Mouse (Mus musculus) stomach, embryonic 14.5 days (tissue): ENCODE results near the gene Lhfpl3. TPM values are rescaled to one million over a fixed set of nuclear protein-coding genes. Genes with fewer than 3 reads are reported as not detected.
A peak's percentile ranks its signal among the peaks of the same experiment; 100 is the strongest.

ENCODE experiments used
- ATAC-seq: fragments of 200-750 bp; cut with Nextera tagmentation; 2 replicates; pipeline ENCODE4 v1.8.0; 2017; ENCODE audit warnings: low read depth, moderate TSS enrichment; ENCODE audit not compliant: insufficient number of reproducible peaks, insufficient read depth, low FRiP score
- H3K27ac ChIP-seq: fragments of 300-500 bp; sonication (generic); 2 replicates; pipeline ENCODE4 v1.5.1; 2014; ENCODE audit warnings: mild to moderate bottlenecking, low read length, moderate library complexity, mixed read lengths
- H3K27me3 ChIP-seq: fragments of 300-500 bp; sonication (generic); 2 replicates; pipeline ENCODE4 v1.6.1; 2014; ENCODE audit warnings: low read length, control low read depth, mixed read lengths; ENCODE audit not compliant: control insufficient read depth, insufficient read depth
- H3K36me3 ChIP-seq: fragments of 300-500 bp; sonication (generic); 2 replicates; pipeline ENCODE4 v1.6.1; 2014; ENCODE audit warnings: mild to moderate bottlenecking, control low read depth, low read length, moderate library complexity, mixed read lengths; ENCODE audit not compliant: control insufficient read depth, insufficient read depth
- H3K4me1 ChIP-seq: fragments of 300-500 bp; sonication (generic); 2 replicates; pipeline ENCODE4 v1.6.1; 2014; ENCODE audit warnings: low read length, control low read depth, mixed read lengths; ENCODE audit not compliant: control insufficient read depth, insufficient read depth
- H3K4me2 ChIP-seq: fragments of 300-500 bp; sonication (generic); replicated peaks from 2 replicates; pipeline ENCODE4 v1.6.1; 2014; ENCODE audit warnings: low read depth, low read length, control low read depth
- H3K4me3 ChIP-seq: fragments of 300-500 bp; sonication (generic); 2 replicates; pipeline ENCODE4 v1.5.1; 2014; ENCODE audit warnings: low read depth, low read length, control low read depth
- H3K9ac ChIP-seq: fragments of 300-500 bp; sonication (generic); replicated peaks from 2 replicates; pipeline ENCODE4 v1.6.1; 2014; ENCODE audit warnings: low read depth, mild to moderate bottlenecking, control low read depth, low read length, moderate library complexity, mixed read lengths
- H3K9me3 ChIP-seq: fragments of 300-500 bp; sonication (generic); 2 replicates; pipeline ENCODE4 v1.6.1; 2016; ENCODE audit warnings: low read depth, low read length, control low read depth; ENCODE audit not compliant: control insufficient read depth
- WGBS: fragments of 180-500 bp; shearing (Covaris S2); extraction: QIAGEN DNeasy Blood & Tissue Kit; methylation state at CpG from one replicate; pipeline ENCODE4 v1.1.7; 2014; 5-methylcytosine and 5-hydroxymethylcytosine counted together
- polyA plus RNA-seq: library from polyadenylated mRNA; unstranded; fragments of >200 nt; fragmentation: Nextera tagmentation; extraction: Ambion mirVana; gene quantifications from 2 replicates; pipeline ENCODE4 v1.2.1, GENCODE M21; 2014

The Lhfpl3 gene
- polyA plus RNA-seq, 1 experiment from 2014 or later = 0.46 TPM

GRCm38 (mm10) chr5:23114249-23114648 is 368.4 kb downstream of the Lhfpl3 start:
- Histone ChIP-seq H3K27ac (no peak overlapping the region), H3K4me1 (no peaks in the 10 kb centered on the region), H3K27me3 (no peaks in the 10 kb centered on the region), H3K4me2 (no peak overlapping the region), H3K4me3 (no peak overlapping the region), H3K36me3 (no peaks in the 10 kb centered on the region), H3K9ac (no peak overlapping the region), H3K9me3 (no peaks in the 10 kb centered on the region)
- 95% methylated on average over 4 of the region's 4 CpGs for WGBS
- ATAC-seq = no peak

- no peaks in the 10 kb centered on the region for H3K36me3 ChIP-seq
- no peaks in the 10 kb centered on the region for H3K4me1 ChIP-seq
- no peak overlapping the region for H3K27ac ChIP-seq
- ATAC-seq = no peak
- H3K27me3 ChIP-seq = no peaks in the 10 kb centered on the region
- no peak overlapping the region for H3K4me2 ChIP-seq
- WGBS = 60% methylated on average over 2 of the region's 2 CpGs
- no peak overlapping the region for H3K9ac ChIP-seq
- no peaks in the 10 kb centered on the region for H3K9me3 ChIP-seq
- no peak overlapping the region for H3K4me3 ChIP-seq
Observed at GRCm38 (mm10) chr5:23126851-23127250, 381.0 kb downstream of the Lhfpl3 start.

DNA sequence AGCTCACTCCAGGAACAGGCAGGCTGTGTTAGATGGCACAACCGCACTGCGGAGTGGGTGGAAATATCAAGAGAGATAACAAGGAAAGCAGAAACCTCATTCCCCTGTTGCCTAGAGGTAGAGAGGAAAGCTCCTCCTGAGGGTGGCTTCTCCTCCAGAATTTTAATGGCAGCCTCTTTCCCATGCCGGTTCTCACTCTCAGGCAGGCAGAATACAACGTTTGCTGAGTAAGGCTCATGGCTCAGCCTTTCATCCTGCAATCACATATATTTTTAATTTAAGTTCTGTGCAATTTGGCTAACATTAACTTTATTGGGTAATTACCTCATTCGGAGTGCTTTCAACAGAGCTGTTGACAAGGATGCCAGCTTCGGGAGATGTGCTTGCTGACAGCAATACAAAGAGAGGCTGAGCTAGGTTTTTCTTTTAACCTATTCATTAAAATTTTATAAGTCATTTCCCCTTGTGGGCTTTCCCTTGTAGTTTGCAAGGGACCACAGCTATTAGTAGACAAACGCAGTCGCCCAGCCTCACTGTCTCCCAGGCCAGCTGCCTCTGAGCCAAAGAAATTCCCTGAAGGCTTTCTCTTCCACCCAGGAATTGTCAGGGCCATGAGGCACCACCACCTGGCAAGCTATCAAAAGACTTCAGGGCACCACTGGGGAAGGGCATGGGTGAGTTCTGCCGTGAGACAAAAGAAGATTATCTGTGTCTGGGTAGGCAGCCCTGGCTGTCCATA is 394.5 kb downstream of the Lhfpl3 start:
- Histone ChIP-seq H3K36me3 (no peaks in the 10 kb centered on the region), H3K9me3 (no peaks in the 10 kb centered on the region), H3K4me1 (no peaks in the 10 kb centered on the region), H3K4me2 (no peak overlapping the region), H3K27ac (no peak overlapping the region), H3K27me3 (no peaks in the 10 kb centered on the region), H3K4me3 (no peak overlapping the region), H3K9ac (no peak overlapping the region)
- 84% methylated on average over 9 of the region's 9 CpGs for WGBS
- no peak for ATAC-seq

DNA sequence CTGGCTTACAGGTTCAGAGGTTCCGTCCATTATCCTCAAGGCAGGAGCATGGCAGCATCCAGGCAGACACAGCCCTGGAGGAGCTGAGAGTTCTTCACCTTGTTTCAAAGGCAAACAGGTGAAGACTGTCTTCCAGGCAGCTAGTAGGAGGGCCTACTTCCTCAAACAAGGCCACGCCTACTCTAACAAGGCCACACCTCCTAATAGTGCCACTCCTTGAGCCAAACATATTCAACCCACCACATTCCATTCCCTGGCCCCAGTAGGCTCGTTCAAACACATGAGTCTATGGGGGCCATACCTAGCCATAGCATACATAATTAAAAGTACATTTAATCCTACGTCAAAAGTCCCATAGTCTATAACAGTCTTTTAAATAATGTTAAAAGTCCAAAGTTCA is 407.4 kb downstream of the Lhfpl3 start:
- WGBS = 71% methylated on average over 4 of the region's 4 CpGs
- Histone ChIP-seq H3K9me3 (no peaks in the 10 kb centered on the region), H3K27me3 (no peaks in the 10 kb centered on the region), H3K9ac (no peak overlapping the region), H3K27ac (no peak overlapping the region), H3K36me3 (no peaks in the 10 kb centered on the region), H3K4me2 (no peak overlapping the region), H3K4me1 (no peaks in the 10 kb centered on the region), H3K4me3 (no peak overlapping the region)
- ATAC-seq = 0 out of 2 replicates have a peak, but pooled peaks have one; percentile 37

DNA sequence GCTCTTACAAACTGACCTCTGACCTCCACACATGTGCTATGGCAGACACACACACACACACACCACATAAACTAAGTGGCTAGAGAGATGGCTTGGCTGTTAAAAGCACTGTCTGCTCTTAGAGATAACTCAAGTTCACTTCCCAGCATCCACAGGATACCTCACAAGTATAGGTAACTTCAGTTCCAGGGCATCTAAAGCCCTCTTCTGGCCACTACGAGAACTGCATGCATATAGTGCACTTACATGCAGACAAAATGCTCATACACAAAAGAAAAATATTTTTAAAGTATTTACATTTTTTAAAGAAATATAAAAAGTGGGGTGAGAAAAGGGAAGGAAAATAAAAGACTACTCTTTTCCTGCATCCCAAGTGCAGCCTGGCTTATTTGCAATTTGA is 408.6 kb downstream of the Lhfpl3 start:
- 94% methylated on average over 1 of the region's 1 CpGs for WGBS
- Histone ChIP-seq H3K4me1 (no peaks in the 10 kb centered on the region), H3K9ac (no peak overlapping the region), H3K27ac (no peak overlapping the region), H3K4me2 (no peak overlapping the region), H3K36me3 (no peaks in the 10 kb centered on the region), H3K27me3 (no peaks in the 10 kb centered on the region), H3K4me3 (no peak overlapping the region), H3K9me3 (no peaks in the 10 kb centered on the region)
- no peak for ATAC-seq

DNA sequence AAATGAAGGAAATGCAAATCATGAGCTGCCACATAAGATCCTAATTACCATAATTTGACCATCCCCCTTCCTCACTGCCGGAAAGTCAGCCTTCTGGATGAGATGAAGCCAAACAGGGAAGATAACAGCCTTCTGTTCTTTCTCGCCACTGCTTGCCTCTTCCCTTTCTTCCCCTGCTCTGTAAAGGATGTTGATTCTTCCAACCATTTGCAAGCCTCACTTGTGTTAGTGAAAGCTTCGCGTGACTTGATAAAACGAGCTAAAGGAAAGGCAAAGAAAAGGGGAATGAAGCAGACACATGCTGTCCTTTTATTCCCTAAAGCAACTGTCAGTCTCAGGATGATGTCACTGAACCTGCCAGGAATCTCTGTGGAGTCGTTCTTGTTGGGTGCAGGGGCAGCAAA is 420.1 kb downstream of the Lhfpl3 start:
- ATAC-seq = no peak
- no peaks in the 10 kb centered on the region for H3K9me3 ChIP-seq
- whole genome bisulfite sequencing = 35% methylated on average over 6 of the region's 6 CpGs
- no peaks in the 10 kb centered on the region for H3K36me3 ChIP-seq
- no peak overlapping the region for H3K9ac ChIP-seq
- H3K4me3 ChIP-seq = no peak overlapping the region
- no peaks in the 10 kb centered on the region for H3K27me3 ChIP-seq
- no peak overlapping the region for H3K27ac ChIP-seq
- H3K4me2 ChIP-seq = no peak overlapping the region
- H3K4me1 ChIP-seq = no peaks in the 10 kb centered on the region

DNA sequence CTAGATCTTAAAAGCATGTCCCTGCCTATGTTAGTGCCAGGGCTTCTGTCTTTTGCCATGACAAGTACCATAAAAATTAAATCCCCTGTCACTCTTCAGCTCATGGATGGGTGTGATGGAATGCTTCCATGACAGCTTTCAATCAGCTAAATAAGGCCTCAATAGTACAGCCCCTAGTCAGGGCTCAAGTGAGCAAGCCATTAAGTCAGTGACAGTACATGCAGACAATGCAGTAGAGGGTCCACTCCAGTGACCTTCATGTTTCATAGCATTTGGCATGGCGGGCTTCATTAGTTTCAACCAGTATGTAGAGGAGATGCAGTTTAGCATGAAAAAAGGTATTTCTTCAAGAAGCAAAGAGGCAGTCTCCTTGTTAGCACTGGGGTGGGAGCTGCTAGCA is 420.8 kb downstream of the Lhfpl3 start:
- H3K36me3 ChIP-seq = no peaks in the 10 kb centered on the region
- H3K27ac ChIP-seq = no peak overlapping the region
- H3K9me3 ChIP-seq = no peaks in the 10 kb centered on the region
- H3K4me2 ChIP-seq = no peak overlapping the region
- no peak for ATAC-seq
- H3K9ac ChIP-seq = no peak overlapping the region
- H3K4me3 ChIP-seq = no peak overlapping the region
- no peaks in the 10 kb centered on the region for H3K4me1 ChIP-seq
- 77% methylated on average over 1 of the region's 1 CpGs for WGBS
- H3K27me3 ChIP-seq = no peaks in the 10 kb centered on the region

- H3K9ac ChIP-seq = no peak overlapping the region
- H3K4me2 ChIP-seq = no peak overlapping the region
- H3K9me3 ChIP-seq = no peaks in the 10 kb centered on the region
- no peak overlapping the region for H3K27ac ChIP-seq
- no peak for ATAC-seq
- H3K4me1 ChIP-seq = no peaks in the 10 kb centered on the region
- no peaks in the 10 kb centered on the region for H3K27me3 ChIP-seq
- no peak overlapping the region for H3K4me3 ChIP-seq
- H3K36me3 ChIP-seq = no peaks in the 10 kb centered on the region
- 59% methylated on average over 6 of the region's 6 CpGs for WGBS
Observed at GRCm38 (mm10) chr5:23189633-23190032, 443.8 kb downstream of the Lhfpl3 start.

GRCm38 (mm10) chr5:23196879-23197278 is 451.0 kb downstream of the Lhfpl3 start:
- H3K4me1 ChIP-seq = no peaks in the 10 kb centered on the region
- no peak overlapping the region for H3K27ac ChIP-seq
- no peaks in the 10 kb centered on the region for H3K9me3 ChIP-seq
- 74% methylated on average over 4 of the region's 4 CpGs for WGBS
- H3K36me3 ChIP-seq = no peaks in the 10 kb centered on the region
- H3K9ac ChIP-seq = no peak overlapping the region
- no peak overlapping the region for H3K4me2 ChIP-seq
- no peak for ATAC-seq
- H3K27me3 ChIP-seq = no peaks in the 10 kb centered on the region
- H3K4me3 ChIP-seq = no peak overlapping the region
